Mouse (Mus musculus) layer of hippocampus, postnatal 10 days (tissue): Measurements from ENCODE around the gene Lima1. TPM values are rescaled to one million over a fixed set of nuclear protein-coding genes. Genes with fewer than 3 reads are reported as not detected.
A peak's percentile ranks its signal among the peaks of the same experiment; 100 is the strongest.
"Not testable (repeated sequence)": the region's sequence is repeated elsewhere in the genome, so short reads cannot be mapped to it uniquely, and the experiment has no call there.

Experiments used
- DNase-seq, 2 experiments: peaks; one replicate each; pipeline ENCODE4 v3.0.0; 2021; ENCODE audit warnings: low spot score in 2 of 2
- total RNA-seq, 2 experiments: library from RNA; stranded (reverse); gene quantifications; 2 replicates each; pipeline ENCODE4 v1.2.3; 2021

Lima1 gene
- total RNA-seq, 2 experiments from 2014 or later: 15.3 to 15.5 TPM

- peak; percentile 57 to 62 for DNase-seq
Measured at GRCm38 (mm10) chr15:99807776-99808735, 67.2 kb downstream of the Lima1 start.

- DNase-seq: no peak
Measured at GRCm38 (mm10) chr15:99806171-99806570, 69.1 kb downstream of the Lima1 start.

DNA sequence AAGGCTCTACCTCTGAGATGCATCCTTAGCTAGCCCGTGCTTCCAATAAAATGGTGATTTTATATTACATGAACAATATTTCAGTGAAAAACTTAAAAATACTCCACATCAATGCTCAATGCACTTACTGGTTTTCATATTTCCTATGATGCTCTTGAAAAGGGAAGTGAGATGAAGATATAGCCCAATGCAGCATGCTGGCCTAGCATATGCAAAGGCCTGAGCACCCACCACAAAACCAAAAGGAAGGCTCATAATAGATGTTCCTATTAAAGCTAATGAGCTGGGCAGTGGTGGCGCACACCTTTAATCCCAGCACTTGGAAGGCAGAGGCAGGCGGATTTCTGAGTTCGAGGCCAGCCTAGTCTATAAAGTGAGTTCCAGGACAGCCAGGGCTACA, 69.6 kb downstream of the Lima1 start:
- no peak for DNase-seq

- no peak for DNase-seq
Measured at GRCm38 (mm10) chr15:99803186-99803644, 72.0 kb downstream of the Lima1 start.

DNA sequence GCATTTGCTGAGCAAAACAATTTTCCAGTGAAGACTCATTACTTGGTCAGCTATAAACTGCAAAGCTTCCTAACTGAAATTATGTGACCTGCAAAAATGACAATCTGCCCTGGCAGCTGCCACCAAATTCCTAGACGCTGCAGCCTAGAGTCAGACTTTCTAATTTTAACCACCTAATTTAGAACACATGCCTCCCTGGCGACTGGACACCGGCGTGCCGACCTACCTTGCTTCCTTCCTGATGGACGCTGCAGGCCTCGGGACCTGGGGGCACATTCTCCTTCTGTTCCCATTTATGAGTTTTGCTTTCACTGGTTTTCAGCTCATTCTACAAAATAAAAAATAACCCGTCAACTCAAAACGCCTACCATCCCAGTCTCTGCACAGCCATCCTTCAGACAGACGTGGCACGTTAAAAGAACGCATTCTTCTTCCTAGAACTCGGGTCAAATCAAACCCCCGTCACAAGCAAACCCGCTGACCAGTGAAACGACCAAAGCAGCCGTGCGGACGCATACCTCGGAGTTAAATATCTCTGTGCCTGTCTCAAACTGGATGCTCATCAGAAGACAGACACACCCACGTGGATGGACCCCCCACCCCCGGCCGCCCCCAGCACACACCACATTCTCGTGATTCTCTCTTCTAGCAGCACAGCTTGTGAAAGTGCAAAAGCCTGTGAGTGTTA, 73.2 kb downstream of the Lima1 start:
- no peak for DNase-seq

DNA sequence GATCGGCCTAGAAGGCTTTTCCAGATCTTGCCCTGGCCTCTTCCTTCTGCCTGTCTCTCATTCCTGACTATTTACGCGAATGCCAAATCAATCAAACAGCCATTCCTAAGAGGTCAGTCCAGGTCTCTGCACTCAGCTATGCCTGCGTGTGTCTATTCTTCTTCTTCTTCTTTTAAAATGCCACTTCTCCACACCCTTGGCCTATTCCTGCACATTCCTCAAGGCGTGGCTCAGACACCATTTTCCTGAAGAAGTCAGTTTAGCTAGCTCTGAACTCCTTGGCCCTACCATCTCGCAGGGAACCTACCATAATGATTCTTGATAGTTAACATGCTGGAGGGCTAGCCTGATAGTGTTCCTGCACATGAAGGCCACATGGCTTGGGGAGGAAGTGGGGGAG, 75.5 kb downstream of the Lima1 start:
- DNase-seq: no peak

DNA sequence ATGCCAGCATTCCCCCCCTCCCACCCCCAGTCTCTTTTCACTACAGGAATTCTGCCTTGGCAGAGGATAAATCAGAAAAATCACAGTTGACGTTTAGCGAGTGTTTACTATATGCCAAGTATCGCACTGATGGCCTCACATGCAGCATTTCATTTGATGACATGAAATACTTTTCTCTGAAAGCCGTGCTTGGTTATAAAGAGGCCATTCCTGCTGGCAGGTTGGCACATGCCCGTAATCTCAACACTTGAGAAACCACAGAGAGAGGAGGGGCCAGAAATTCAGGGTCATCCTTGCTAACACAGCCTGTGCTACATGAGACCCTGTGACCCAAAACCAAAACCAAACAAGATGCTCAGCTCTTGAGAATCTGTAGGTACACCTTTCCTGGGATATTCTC, 77.4 kb downstream of the Lima1 start:
- DNase-seq: no peak

DNA sequence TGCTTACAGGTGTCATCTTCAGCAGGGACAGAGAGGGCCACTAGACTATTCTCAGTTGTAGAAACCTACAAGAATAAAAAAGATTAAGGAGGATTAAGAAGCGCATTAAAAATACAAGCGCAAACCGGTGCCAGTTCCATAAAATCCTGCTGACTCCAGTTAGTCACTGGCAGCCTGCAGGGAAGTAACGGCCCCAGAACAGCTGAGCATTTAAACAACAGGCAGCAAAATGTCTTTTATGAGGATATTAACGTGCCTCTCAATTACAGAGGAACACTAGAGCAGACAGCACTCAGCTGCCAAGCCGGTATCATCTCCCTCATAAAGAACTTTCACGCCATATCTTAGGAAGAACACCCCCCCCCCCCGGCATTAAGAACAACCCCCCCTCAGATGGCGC, 78.5 kb downstream of the Lima1 start:
- no peak for DNase-seq

DNA sequence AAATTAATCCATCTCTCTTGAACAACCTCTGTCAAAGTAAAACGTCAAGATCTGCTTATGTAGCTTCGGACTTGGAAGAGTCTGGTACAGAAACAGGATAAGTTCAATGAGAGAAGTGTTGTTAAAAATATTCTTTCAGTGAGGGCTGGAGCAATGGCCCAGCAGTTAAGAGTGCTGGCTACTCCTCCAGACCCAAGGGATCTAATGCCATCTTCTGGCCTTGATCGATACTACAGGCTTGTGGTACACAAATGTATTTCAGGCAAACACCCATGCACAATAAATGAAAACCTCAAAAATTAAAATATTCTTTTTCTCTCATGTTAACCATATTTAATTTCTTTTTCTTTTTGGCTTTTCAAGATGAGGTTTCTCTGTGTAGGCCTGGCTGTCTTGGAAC, 79.2 kb downstream of the Lima1 start:
- DNase-seq: peak in 1 of 2 experiments; percentile 38

DNA sequence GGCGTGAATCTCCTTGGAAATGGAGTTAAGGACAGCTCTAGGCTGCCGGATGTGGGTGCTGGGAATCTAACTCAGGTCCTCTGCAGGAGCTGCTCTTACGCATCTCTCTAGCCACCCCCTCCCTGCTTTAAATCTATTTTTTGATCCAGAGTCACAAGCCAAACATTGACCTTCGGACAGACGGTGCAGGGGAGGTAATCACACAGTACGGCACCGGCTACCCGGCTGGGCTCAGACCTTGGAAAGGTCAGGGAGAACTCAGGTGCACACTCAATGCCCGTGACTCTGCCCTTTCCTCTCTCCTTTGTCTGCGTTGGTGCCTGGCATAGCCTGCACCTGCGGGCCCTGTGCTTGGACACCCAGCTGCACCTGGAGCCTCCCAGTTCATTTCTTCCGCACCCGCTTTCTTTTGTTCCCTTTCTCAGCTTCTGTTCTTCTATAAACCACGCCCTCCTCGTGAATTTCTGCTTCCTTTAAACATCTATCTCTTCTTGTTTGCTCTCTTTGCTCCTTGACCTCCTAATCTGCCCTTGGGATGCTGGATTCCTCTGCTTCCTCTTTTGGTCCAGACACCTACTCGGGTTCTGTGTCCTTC, 82.9 kb downstream of the Lima1 start:
- no peak for DNase-seq

DNA sequence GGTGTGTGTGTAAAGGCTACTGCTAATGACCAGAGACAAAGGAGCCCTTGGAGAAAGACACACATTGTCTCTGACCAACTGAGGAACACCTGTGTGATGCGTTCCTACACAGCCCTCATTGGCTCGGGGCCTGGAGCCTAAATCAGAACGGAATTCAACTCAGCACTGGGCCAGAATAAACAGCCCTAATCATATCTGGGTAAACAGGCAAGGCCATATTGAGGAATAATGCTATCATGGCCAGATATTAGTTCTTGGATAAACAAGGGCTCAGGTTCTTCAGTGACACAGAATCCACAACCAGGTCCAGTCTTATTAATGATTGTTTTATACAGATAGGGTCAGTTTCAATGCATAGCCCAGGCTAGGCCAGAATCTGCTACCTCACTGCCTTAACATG, 84.3 kb downstream of the Lima1 start:
- no peak for DNase-seq

- DNase-seq: no peak
Measured at GRCm38 (mm10) chr15:99790464-99790863, 84.8 kb downstream of the Lima1 start.

DNA sequence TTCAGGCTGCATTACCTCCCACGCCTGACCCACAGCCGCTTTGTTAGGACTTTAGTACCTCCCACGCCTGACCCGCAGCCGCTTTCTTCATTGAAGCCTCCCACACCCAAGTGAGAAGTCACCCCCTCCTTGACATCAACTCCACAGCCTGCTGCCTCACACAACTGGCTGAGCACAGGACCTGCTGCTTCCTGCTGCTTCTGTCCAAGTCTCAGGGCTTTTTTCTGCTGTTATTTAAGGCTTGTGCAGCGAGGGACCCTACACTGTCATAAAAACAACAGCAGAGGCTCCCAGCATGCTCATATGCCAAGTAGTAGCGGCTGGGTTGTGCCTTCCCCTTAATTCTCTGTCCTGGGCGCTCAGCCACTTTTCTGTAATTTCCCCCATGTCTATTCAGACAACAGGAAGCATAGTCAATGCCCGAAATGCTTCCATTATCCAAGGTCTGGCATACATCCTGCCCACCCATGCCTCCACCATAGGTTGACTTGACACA, 87.6 kb downstream of the Lima1 start:
- DNase-seq: peak; percentile 13 to 36

- DNase-seq: no peak
Measured at GRCm38 (mm10) chr15:99778677-99779335, 96.5 kb downstream of the Lima1 start.

- DNase-seq: peak; percentile 38 to 56
Measured at GRCm38 (mm10) chr15:99778148-99778547, 97.1 kb downstream of the Lima1 start.

GRCm38 (mm10) chr15:99772925-99773324, 102.3 kb downstream of the Lima1 start:
- DNase-seq: no peak

- not testable (repeated sequence) for DNase-seq
Measured at GRCm38 (mm10) chr15:99772881-99772924, 102.6 kb downstream of the Lima1 start, which contains the start of gene Cers5. Cers5 (minus strand) TSS chr15:99772885.

DNA sequence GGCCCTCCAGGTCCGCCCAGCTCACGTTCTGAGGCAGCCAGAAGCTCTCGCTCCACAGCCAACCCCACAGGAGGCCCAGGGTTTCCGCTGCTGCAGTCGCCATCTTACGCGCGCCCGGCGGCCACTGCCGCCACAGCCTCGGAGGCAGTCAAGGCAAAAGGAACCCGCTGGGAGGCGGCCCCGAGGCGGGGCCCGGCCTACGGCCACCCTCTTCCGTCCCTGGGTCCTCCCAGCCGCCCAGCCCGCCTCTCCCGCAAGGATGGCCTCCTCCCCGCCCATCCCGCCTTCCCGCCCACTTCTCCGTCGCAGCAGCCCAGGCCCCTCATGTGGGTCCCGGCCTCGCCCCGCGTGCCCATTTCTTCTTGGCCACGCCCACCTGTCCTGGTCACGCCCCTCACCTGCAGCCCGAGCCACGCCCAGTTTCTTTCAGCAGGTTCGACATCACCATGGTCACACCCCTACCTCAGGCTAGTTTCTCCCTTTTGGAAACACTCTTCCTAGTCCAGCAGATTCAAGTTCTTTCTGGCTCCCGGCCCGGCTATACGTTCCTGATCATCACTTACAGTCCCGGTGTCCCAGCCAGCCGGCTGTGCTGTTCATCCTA, 102.9 kb downstream of the Lima1 start:
- DNase-seq: peak; percentile 79 to 84

- DNase-seq: peak in 1 of 2 experiments; percentile 49
Measured at GRCm38 (mm10) chr15:99771601-99772276, 103.5 kb downstream of the Lima1 start.

DNA sequence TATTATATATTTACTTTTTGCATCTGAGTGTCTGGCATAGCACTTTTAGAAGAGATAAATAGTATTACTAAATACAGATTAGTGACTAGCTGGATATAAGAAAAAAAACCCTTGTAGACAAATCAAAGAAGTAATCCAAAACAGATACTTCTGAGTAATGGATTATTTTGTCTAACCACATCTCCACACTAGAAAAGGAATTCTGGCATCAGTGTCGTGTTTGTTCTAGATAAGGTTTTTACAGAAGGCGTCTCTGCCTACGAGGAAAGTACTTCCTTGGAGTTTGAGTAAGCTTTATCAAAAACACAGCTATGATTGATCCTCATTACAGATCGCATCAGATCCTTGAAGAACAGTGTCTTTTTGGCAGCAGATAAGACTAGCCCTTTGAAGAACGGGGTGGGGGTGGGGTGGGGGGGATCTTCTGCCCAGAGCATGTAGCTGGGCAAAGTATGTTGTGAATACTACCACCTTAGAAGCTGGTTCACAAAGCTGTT, 104.2 kb downstream of the Lima1 start:
- DNase-seq: no peak

DNA sequence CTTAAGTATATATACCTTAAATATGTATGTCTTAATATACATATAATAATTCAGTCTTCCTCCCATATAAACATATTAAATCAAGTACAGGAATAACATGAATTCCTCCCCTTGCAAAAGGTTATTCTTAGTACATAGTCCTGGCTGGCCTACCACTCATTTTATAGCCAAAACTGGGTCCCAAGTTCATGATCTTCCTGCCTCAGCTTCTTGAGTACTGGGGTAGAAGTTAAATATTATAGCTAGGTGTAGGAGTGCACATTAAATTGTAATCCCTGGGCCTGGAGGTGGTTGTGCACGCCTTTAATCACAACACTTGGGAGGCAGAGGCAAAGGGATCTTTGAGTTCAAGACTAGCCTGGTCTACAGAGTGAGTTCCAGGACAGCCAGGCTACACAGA, 106.5 kb downstream of the Lima1 start:
- no peak for DNase-seq
